Mouse (Mus musculus) hindbrain, embryonic 14.5 days (tissue): Measurements from ENCODE around the gene Rplp2. TPM values are rescaled to one million over a fixed set of nuclear protein-coding genes. Genes with fewer than 3 reads are reported as not detected.
A peak's percentile ranks its signal among the peaks of the same experiment; 100 is the strongest.

Experiments
- ATAC-seq: fragments of 200-750 bp; cut with Nextera tagmentation; 2 replicates; pipeline ENCODE4 v1.8.0; 2017; ENCODE audit warnings: moderate number of reproducible peaks, mild to moderate bottlenecking, moderate TSS enrichment, moderate library complexity; ENCODE audit not compliant: low FRiP score
- DNase-seq: peaks from one replicate; pipeline ENCODE4 v3.0.0-alpha.2; 2015; ENCODE audit warnings: low spot score
- H3K27ac ChIP-seq: fragments of 300-500 bp; sonication (generic); 2 replicates; pipeline ENCODE4 v1.5.1; 2014; ENCODE audit warnings: mild to moderate bottlenecking, moderate library complexity
- H3K27me3 ChIP-seq: fragments of 300-500 bp; sonication (generic); 2 replicates; pipeline ENCODE4 v1.6.1; 2014; ENCODE audit warnings: mild to moderate bottlenecking, low read length, mixed read lengths; ENCODE audit not compliant: control insufficient read depth, insufficient read depth
- H3K36me3 ChIP-seq: fragments of 300-500 bp; sonication (generic); replicated peaks from 2 replicates; pipeline ENCODE4 v1.6.1; 2014; ENCODE audit not compliant: control insufficient read depth, insufficient read depth
- H3K4me1 ChIP-seq: fragments of 300-500 bp; sonication (generic); replicated peaks from 2 replicates; pipeline ENCODE4 v1.6.1; 2014; ENCODE audit warnings: antibody characterized with exemption, low read length, mixed read lengths; ENCODE audit not compliant: control insufficient read depth, insufficient read depth
- H3K4me2 ChIP-seq: fragments of 300-500 bp; sonication (generic); replicated peaks from 2 replicates; pipeline ENCODE4 v1.6.1; 2014; ENCODE audit warnings: mild to moderate bottlenecking, moderate library complexity
- H3K4me3 ChIP-seq: fragments of 300-500 bp; sonication (generic); replicated peaks from 2 replicates; pipeline ENCODE4 v1.5.1; 2014; ENCODE audit warnings: mild to moderate bottlenecking, low read length
- H3K9ac ChIP-seq: fragments of 300-500 bp; sonication (generic); 2 replicates; pipeline ENCODE4 v1.6.1; 2014
- H3K9me3 ChIP-seq: fragments of 300-500 bp; sonication (generic); 2 replicates; pipeline ENCODE4 v1.6.1; 2016; ENCODE audit warnings: low read length; ENCODE audit not compliant: control insufficient read depth
- WGBS: fragments of 180-500 bp; shearing (Covaris S2); extraction: QIAGEN DNeasy Blood & Tissue Kit; methylation state at CpG from one replicate; pipeline ENCODE4 v1.1.7; 2014; 5-methylcytosine and 5-hydroxymethylcytosine counted together
- polyA plus RNA-seq: library from polyadenylated mRNA; unstranded; fragments of >200 nt; fragmentation: Nextera tagmentation; extraction: Ambion mirVana; gene quantifications from 2 replicates; pipeline ENCODE4 v1.2.1, GENCODE M21; 2014

Gene Rplp2
- polyA plus RNA-seq, 1 experiment from 2014 or later, result 782 TPM

DNA sequence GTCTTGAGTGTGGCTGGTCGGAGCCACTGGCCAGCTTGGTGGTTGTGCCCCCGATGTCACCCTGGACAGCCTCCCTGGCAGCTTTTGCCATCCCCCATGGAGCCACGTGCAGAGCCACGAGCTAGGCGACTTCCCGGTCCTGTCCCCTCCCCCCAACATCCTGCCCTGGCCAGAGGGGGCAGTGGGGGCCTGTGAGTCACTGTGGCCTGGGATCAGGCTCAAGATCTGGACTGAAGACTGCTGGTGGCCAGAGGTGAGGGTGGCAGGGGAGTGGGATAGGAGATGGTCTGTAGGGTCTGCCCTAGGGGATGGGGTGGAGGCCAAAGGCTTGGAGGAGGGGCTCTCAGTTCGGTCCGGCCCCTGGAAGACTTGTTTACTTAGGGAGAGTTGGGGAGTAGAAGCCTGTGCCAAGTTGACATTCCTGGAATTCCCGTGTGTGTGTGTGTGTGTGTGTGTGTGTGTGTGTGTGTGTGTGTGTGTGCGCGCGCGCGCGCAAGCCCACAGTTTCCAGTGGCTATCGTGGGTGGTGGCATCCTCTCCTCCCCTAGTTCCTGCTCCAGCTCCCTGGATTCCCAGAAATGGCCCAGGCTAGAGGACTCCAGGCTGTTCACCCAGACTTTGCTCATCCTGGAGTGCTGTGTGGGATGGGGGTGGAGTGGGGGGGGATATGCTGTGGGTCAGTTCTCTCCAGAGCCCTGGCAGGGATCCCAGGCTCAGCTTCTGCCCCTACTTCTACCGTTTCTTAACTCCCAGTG, 29.2 kb downstream of the Rplp2 start:
- ATAC-seq (no peak), DNase-seq (peak; percentile 31)
- Histone ChIP-seq H3K36me3 (peaks cover 14% of the 10 kb centered on the region), H3K9ac (no peak overlapping the region), H3K27me3 (0 out of 2 replicates have a peak, but pooled peaks cover 7% of the 10 kb centered on the region), H3K4me2 (peak overlapping the region; percentile 63), H3K4me3 (peak overlapping the region; percentile 69), H3K4me1 (peaks cover 20% of the 10 kb centered on the region), H3K9me3 (no peaks in the 10 kb centered on the region), H3K27ac (peak overlapping the region; percentile 47; the same call in 1 of the 2 replicates)
- WGBS, result 8% methylated on average over 17 of the region's 17 CpGs

GRCm38 (mm10) chr7:141476981-141477370, 29.8 kb downstream of the Rplp2 start:
- H3K27ac ChIP-seq, result peak overlapping the region; percentile 41; the same call in 1 of the 2 replicates
- DNase-seq, result no peak
- WGBS, result 28% methylated on average over 7 of the region's 7 CpGs
- no peaks in the 10 kb centered on the region for H3K9me3 ChIP-seq
- H3K4me2 ChIP-seq, result peak overlapping the region; percentile 63
- H3K4me3 ChIP-seq, result no peak overlapping the region
- H3K36me3 ChIP-seq, result peaks cover 9% of the 10 kb centered on the region
- peaks cover 20% of the 10 kb centered on the region for H3K4me1 ChIP-seq
- ATAC-seq, result no peak
- 0 out of 2 replicates have a peak, but pooled peaks cover 7% of the 10 kb centered on the region for H3K27me3 ChIP-seq
- H3K9ac ChIP-seq, result no peak overlapping the region

DNA sequence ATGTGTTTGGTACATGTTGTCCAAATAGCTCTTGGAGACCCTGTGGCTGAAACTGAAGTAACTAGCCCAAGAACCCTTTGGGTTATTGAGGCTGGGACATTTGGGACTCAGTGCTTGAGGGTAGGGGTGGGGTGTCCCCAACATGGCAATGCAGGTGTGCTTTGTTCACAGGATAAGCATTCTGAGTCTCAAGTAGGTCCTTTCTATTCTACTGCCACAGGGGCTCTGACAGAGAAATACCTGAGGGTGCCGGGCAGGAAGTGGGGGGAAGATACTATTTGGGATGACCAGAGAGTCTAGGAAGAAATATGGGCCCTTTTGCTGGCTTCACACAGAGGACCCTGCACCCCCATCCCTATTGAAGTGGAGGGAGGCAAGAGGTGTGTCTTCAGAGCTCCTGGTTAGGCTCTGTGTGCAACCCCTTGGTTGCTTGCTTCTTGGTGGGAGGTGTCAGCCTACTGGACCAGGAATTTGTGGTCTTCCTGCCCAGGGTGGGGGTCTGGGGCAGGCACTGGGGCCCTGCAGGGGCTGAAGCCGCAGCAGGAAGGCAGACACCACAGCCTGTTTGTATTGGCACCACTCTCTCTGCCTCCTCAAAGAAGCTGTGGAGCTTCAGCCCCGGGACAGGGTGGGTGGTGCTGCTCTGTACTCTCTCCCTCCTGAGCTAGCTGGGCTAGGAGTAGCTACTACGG, 30.6 kb downstream of the Rplp2 start:
- Histone ChIP-seq H3K9ac (no peak overlapping the region), H3K9me3 (no peaks in the 10 kb centered on the region), H3K4me2 (peak overlapping the region; percentile 63), H3K4me1 (peaks cover 26% of the 10 kb centered on the region), H3K36me3 (peaks cover 1% of the 10 kb centered on the region), H3K27me3 (0 out of 2 replicates have a peak, but pooled peaks cover 9% of the 10 kb centered on the region), H3K4me3 (no peak overlapping the region), H3K27ac (0 out of 2 replicates have a peak overlapping the region, but pooled peaks have one; percentile 41)
- DNase-seq, result no peak
- WGBS, result 62% methylated on average over 4 of the region's 4 CpGs
- no peak for ATAC-seq

DNA sequence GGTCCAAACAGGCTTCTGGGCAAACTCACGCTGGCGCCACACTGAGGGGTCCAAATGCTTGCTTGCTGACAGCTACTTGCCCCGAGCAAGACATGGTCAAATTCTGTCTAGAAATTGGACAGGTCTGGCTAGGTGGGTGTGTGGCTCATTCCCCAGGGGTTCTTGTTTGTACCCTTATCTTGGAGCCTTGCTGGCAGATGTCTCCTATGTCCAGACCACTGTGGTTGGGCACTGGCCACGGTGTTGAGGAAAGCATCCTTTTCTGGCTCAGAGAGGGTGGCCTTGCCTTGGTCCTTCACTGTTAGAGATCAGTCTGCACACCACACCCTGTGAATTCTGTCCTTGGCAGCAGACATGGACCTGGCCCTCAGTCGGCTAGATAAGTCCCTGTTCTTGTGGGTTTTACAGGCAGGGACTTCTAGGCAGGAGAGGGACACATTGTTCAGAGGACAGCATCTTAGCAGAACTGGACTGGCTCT, 31.1 kb downstream of the Rplp2 start:
- ATAC-seq (no peak), DNase-seq (no peak)
- Histone ChIP-seq H3K4me2 (no peak overlapping the region), H3K4me3 (no peak overlapping the region), H3K27ac (no peak overlapping the region), H3K9me3 (no peaks in the 10 kb centered on the region), H3K4me1 (peaks cover 32% of the 10 kb centered on the region), H3K9ac (no peak overlapping the region), H3K27me3 (peaks cover 15% of the 10 kb centered on the region; the same call in 1 of the 2 replicates), H3K36me3 (no peaks in the 10 kb centered on the region)
- WGBS, result 79% methylated on average over 5 of the region's 5 CpGs

GRCm38 (mm10) chr7:141480842-141481497, 33.8 kb downstream of the Rplp2 start:
- peaks cover 20% of the 10 kb centered on the region for H3K4me1 ChIP-seq
- H3K27me3 ChIP-seq, result peaks cover 14% of the 10 kb centered on the region; the same call in 1 of the 2 replicates
- H3K36me3 ChIP-seq, result no peaks in the 10 kb centered on the region
- peak overlapping the region; percentile 80 for H3K9ac ChIP-seq
- WGBS, result 10% methylated on average over 10 of the region's 10 CpGs
- H3K4me2 ChIP-seq, result peak overlapping the region; percentile 90
- no peak overlapping the region; the same call in 1 of the 2 replicates for H3K27ac ChIP-seq
- peak overlapping the region; percentile 70 for H3K4me3 ChIP-seq
- peak; percentile 81 for DNase-seq
- H3K9me3 ChIP-seq, result no peaks in the 10 kb centered on the region
- peak; percentile 49 for ATAC-seq

- H3K9ac ChIP-seq, result peak overlapping the region; percentile 80
- H3K9me3 ChIP-seq, result no peaks in the 10 kb centered on the region
- ATAC-seq (peak; percentile 63), DNase-seq (peak; percentile 56)
- H3K4me2 ChIP-seq, result peak overlapping the region; percentile 90
- H3K36me3 ChIP-seq, result no peaks in the 10 kb centered on the region; the same call in 1 of the 2 replicates
- H3K27ac ChIP-seq, result peak overlapping the region; percentile 75
- H3K4me3 ChIP-seq, result peak overlapping the region; percentile 70
- peaks cover 10% of the 10 kb centered on the region; the same call in 1 of the 2 replicates for H3K27me3 ChIP-seq
- WGBS, result under 1% methylated on average over 78 of the region's 81 CpGs
- H3K4me1 ChIP-seq, result peaks cover 18% of the 10 kb centered on the region
Observed at GRCm38 (mm10) chr7:141481498-141482401, 34.6 kb downstream of the Rplp2 start.

GRCm38 (mm10) chr7:141482531-141483024, 35.4 kb downstream of the Rplp2 start:
- peak overlapping the region; percentile 70 for H3K4me3 ChIP-seq
- peak overlapping the region; percentile 80 for H3K9ac ChIP-seq
- peak overlapping the region; percentile 75; the same call in 1 of the 2 replicates for H3K27ac ChIP-seq
- H3K36me3 ChIP-seq, result no peaks in the 10 kb centered on the region; the same call in 1 of the 2 replicates
- WGBS, result 4% methylated on average over 11 of the region's 11 CpGs
- H3K4me2 ChIP-seq, result peak overlapping the region; percentile 90
- H3K4me1 ChIP-seq, result peaks cover 26% of the 10 kb centered on the region
- DNase-seq (no peak), ATAC-seq (peak; percentile 3; the same call in 1 of the 2 replicates)
- H3K27me3 ChIP-seq, result peaks cover 10% of the 10 kb centered on the region; the same call in 1 of the 2 replicates
- H3K9me3 ChIP-seq, result no peaks in the 10 kb centered on the region

- WGBS, result 80% methylated on average over 6 of the region's 6 CpGs
- H3K9me3 ChIP-seq, result no peaks in the 10 kb centered on the region
- peak overlapping the region; percentile 90 for H3K4me2 ChIP-seq
- H3K4me1 ChIP-seq, result peaks cover 26% of the 10 kb centered on the region
- H3K4me3 ChIP-seq, result peak overlapping the region; percentile 70
- no peak overlapping the region for H3K27ac ChIP-seq
- ATAC-seq (no peak), DNase-seq (no peak)
- peaks cover 10% of the 10 kb centered on the region; the same call in 1 of the 2 replicates for H3K27me3 ChIP-seq
- no peaks in the 10 kb centered on the region; the same call in 1 of the 2 replicates for H3K36me3 ChIP-seq
- no peak overlapping the region; the same call in 1 of the 2 replicates for H3K9ac ChIP-seq
Observed at GRCm38 (mm10) chr7:141483114-141483653, 36.0 kb downstream of the Rplp2 start.
